Mouse (Mus musculus): ENCODE measurements at regions not wholly inside any gene's neighbourhood (a gene's known extent, or its start where the extent isn't known, plus 50 kb on each side); places are given as distances from the start of the nearest gene placed in this dataset.

DNA sequence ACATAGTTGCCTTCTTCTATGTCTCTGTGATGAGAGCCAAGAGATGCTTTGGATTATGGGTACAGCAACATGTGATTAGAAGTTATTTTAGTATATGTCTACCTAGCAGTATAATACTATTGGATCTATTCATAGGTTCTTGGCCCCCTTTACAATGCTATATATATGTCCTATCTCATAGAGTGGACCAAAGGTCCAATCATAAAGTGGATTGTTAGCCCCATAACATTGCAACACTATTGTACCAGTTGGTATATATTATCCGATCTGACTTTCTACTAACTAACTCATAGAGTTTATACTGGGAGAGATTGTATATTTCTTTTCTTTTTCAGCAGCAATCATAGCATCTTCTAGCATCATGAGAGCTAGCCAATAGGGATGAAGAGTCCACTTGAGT is 491.7 kb upstream of the Zeb2 start:
- TF ChIP-seq ZNF384 (IDR thresholded peaks at IDR 0.05; ENCODE audit: low read depth, low read length) (no peak), HCFC1 (IDR thresholded peaks at IDR 0.05; ENCODE audit: borderline replicate concordance, insufficient read depth, low read length) (no peak), CHD2 (IDR thresholded peaks at IDR 0.05; ENCODE audit: low read depth, low read length) (no peak)

All from ES-E14 (cell line).